Mouse (Mus musculus) liver, postnatal 0 days (tissue): ENCODE data around the gene Mtx3.

Experiments used
- CTCF ChIP-seq: sonication (generic); IDR thresholded peaks from 2 replicates; pipeline ENCODE4 v1.5.1; 2016; ENCODE audit warnings: antibody characterized with exemption, low read depth
- EP300 ChIP-seq: IDR thresholded peaks from 2 replicates; pipeline ENCODE4 v1.6.1; 2016; ENCODE audit warnings: antibody characterized with exemption, low read depth, mild to moderate bottlenecking

- TF ChIP-seq CTCF (no peak), EP300 (no peak)
These were observed 1.9 kb downstream of the Mtx3 start for GRCm38 (mm10) chr13:92846438-92846837.
